Mouse (Mus musculus): ENCODE measurements at regions not wholly inside any gene's neighbourhood (a gene's known extent, or its start where the extent isn't known, plus 50 kb on each side); places are given as distances from the start of the nearest gene placed in this dataset.

- no peak for TF ChIP-seq TCF12 (IDR thresholded peaks at IDR 0.05; ENCODE audit: insufficient read depth, poor library complexity, severe bottlenecking)
- no peak for TF ChIP-seq MYOD1 (IDR thresholded peaks at IDR 0.05; ENCODE audit: control insufficient read depth in 1 of 3, insufficient read length in 2 of 3, low read depth in 2 of 3)
- no peak for TF ChIP-seq POLR2A (IDR thresholded peaks at IDR 0.05; ENCODE audit: insufficient read length, low read depth)
- no peak for TF ChIP-seq SRF (IDR thresholded peaks at IDR 0.05; ENCODE audit: control insufficient read depth, insufficient read length, low read depth)
- TF ChIP-seq POLR2AphosphoS2 (IDR thresholded peaks at IDR 0.05; ENCODE audit: insufficient read length, low read depth): no peak
- TF ChIP-seq CEBPB (IDR thresholded peaks at IDR 0.05; ENCODE audit: insufficient read depth, poor library complexity, severe bottlenecking): no peak
- TF ChIP-seq USF1 (IDR thresholded peaks at IDR 0.05; ENCODE audit: low read depth): no peak
- no peak for TF ChIP-seq MYOG (IDR thresholded peaks at IDR 0.05; ENCODE audit: control insufficient read depth in 1 of 3, insufficient read depth in 1 of 3, insufficient read length in 2 of 3, low read depth in 2 of 3)
- no peak for TF ChIP-seq MAX (IDR thresholded peaks at IDR 0.05; ENCODE audit: low read depth)
- no peak for TF ChIP-seq REST (IDR thresholded peaks at IDR 0.05; ENCODE audit: insufficient read depth, insufficient read length)
These were observed 219.1 kb downstream of the Fndc1 start for GRCm38 (mm10) chr17:7608046-7608445.

Measured in myocyte (in vitro differentiated cells).